Mouse (Mus musculus) right cerebral cortex, postnatal 25 days (tissue): ENCODE results near the gene Tmem168.

ENCODE experiments used
- DNase-seq: peaks from one replicate; pipeline ENCODE4 v3.0.0; 2022

Gene Tmem168

GRCm38 (mm10) chr6:13582075-13582474, 25.8 kb downstream of the Tmem168 start:
- DNase-seq = no peak

- DNase-seq = no peak
These were observed 42.2 kb downstream of the Tmem168 start for GRCm38 (mm10) chr6:13565734-13566133.

- no peak for DNase-seq
These were observed 52.6 kb downstream of the Tmem168 start for GRCm38 (mm10) chr6:13555266-13555665.

- DNase-seq = no peak
These were observed 66.1 kb downstream of the Tmem168 start for GRCm38 (mm10) chr6:13541761-13542160.

- no peak for DNase-seq
These were observed 70.5 kb downstream of the Tmem168 start for GRCm38 (mm10) chr6:13537275-13537964.
